Mouse (Mus musculus) cerebellum, postnatal 25 days (tissue): ENCODE data around the gene Ksr1.

Source experiments
- DNase-seq, 2 experiments: peaks; one replicate each; pipeline ENCODE4 v3.0.0; 2021; ENCODE audit warnings: mixed read lengths in 2 of 2

The Ksr1 gene

GRCm38 (mm10) chr11:79146331-79146767, at the start of gene Ksr1:
Ksr1 (minus strand) TSS chr11:79146407.
- DNase-seq, result peak; percentile 93 to 96

- DNase-seq, result peak in 1 of 2 experiments; percentile 22
These were observed 46.0 kb upstream of the Ksr1 start for GRCm38 (mm10) chr11:79192176-79192575.

DNA sequence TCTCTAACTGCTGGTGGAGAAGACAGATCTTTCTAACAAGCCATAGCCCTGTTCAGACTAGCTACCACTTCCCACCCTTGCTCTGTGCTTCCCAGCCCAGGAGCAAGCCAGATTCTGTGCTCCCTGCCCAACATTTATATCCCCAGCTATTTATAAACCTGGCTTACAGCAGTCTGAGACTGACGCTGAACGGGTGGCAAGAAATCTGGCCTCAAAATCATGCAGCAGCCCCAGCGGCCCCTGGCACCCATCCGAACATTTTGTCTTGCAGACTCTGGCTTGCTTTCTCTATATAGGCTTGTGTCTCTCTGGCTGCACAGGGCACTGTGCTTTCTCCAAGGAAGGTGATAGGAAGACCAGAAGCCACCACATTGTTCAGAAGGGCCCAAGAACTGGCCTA, 45.0 kb upstream of the Ksr1 start:
- DNase-seq, result peak in 1 of 2 experiments; percentile 22

DNA sequence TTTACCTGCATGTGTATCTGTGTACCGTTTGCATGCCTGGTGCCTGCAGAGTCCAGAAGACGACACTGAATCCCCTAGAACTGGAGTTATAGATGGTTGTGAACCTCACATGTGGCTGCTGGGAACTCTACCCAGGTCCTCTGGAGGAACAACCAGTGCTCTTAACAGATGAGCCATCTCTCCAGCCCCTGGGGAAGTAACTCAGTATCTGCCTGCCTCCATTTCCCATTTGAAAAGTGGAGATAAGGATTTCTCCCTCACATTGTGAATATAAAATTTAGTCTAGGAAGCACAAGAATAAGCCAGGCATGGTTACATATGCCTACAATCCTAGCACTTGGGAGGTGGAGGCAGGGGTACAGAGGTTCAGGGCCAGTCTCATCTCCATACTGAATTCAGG, 44.0 kb upstream of the Ksr1 start:
- DNase-seq, result no peak

DNA sequence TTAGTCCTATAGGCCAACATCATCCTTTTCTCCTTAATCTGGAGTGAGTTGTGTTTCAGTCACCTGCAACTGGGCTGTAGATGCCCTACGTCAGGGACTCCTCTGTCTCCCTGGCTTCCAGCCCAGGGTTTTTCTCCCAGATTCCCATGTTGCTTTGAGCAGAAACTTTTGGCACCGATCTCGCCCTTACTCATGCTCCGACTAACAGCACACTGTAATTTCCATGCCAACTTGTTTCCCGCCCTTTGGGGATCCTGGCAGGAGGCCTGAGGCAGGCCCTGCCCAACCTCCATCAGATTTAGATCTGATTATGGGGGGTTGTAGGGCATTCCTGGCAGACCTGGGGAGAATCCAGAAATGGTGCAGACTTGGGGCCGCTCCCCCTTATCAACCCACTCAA, 42.0 kb upstream of the Ksr1 start:
- DNase-seq, result peak; percentile 62 to 79

DNA sequence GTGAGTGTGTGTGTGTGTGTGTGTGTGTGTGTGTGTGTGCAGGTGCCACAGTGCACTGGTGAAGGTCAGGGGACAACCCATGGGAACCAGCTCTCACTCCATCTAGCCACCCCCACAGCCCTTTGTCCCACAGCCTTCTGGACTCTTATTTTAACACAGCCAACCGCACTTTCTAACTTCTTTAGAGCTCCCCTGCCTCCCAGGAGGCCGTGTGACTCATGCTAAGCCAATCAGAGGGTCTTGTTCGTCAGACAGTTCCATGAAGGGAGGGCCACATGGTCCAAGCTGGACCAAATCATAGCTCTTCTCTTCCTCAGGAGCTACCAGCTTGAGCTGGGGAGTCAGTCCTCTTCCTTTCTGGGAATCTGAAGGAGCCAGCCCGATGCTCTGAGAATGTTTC, 41.1 kb upstream of the Ksr1 start:
- DNase-seq, result no peak

GRCm38 (mm10) chr11:79185683-79186082, 39.5 kb upstream of the Ksr1 start:
- DNase-seq, result no peak

- DNase-seq, result peak; percentile 14 to 26
These were observed 38.1 kb upstream of the Ksr1 start for GRCm38 (mm10) chr11:79184126-79184888.

- DNase-seq, result no peak
These were observed 37.2 kb upstream of the Ksr1 start for GRCm38 (mm10) chr11:79183400-79183799.

GRCm38 (mm10) chr11:79182881-79183280, 36.7 kb upstream of the Ksr1 start:
- no peak for DNase-seq

DNA sequence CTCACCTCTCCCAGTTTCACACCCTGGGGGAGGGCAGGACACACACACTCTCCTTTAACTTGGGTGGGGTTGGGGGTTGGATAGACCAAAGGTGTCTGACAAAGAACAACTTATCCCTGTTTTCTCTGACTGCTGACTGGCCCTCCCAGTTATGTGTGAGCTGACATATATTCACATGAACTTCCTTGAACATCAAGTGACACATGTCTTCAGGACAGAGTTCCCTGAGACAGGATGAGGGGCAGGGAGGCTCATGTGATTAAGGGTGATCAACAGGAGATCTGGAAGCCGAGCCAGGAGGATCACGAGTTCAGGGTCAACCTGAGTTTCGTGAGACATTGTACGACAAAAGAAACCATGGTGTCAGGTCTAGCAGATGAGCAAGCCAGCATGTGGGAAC, 35.7 kb upstream of the Ksr1 start:
- DNase-seq, result no peak

DNA sequence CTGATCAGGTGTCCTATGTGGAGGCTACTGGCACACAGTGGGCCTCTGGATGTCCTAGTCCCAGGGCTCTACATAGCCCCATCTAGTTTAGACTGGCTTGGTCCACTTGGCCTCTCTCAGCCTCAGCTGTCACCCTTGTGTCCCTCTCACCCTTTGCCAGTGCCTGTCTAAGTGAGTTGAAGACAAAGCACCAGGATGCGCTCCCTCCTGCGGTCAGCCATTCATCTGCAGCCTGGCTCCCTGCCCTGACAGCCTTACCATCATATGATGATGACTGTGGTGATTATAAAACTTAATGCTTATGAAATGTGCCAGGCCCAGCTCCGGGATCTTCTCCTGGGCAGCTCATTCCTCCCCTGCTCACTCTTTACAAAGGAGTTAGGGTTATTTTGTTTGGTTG, 30.5 kb upstream of the Ksr1 start:
- DNase-seq, result no peak

DNA sequence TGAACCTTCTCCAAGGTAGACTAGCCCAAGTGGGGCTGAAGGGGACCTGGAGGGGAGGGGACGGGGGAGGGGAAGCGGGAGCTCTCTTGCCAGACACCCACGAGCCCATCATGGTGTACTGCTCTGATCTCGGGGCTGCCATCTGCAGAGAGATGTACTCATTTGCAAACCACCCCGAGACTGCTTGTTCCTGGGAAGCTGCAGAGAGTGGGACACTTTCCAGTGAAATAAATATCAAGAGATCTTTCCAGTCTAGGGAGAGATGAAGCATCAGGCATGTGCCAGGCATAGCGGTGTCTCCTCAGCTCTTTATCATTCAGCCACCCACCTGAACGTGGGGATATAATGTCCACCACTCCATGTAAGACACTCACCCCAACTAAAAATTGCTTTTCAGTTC, 25.8 kb upstream of the Ksr1 start:
- no peak for DNase-seq

- peak in 1 of 2 experiments; percentile 35 for DNase-seq
These were observed 20.5 kb upstream of the Ksr1 start for GRCm38 (mm10) chr11:79166582-79167300.

DNA sequence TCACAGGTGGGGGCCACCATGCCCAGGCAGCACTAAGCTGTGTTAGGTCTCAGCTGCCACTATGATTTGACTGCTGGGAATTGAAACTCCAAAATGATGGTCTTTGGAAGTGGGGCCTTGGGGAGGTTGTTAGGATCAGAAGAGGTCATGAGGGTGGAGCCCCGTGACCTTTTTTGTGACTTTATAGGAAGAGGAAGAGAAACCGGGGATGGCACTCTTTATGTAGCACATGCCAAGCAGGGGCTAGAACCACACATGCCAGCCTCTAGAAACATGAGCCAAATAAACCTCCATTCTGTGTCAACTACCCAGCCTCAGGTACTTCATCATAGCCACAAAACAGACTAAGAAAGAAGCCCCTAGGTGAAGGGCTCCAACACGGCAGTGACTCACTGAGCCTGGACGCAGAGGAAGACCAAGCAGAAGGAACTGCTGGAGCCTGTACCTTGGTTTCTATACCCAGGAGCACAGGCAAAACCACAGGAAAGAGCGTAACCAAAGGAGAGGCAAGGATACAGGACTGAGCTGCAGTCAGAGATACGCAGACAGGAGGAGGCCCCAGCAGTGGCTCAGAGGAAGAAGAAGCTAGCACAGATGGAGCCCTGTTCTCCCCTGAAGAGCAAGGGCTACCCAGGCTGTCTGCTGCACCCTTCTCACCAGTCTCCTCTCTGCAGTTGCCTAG, 15.0 kb upstream of the Ksr1 start:
- DNase-seq, result no peak

- DNase-seq, result no peak
These were observed 13.9 kb upstream of the Ksr1 start for GRCm38 (mm10) chr11:79160127-79160526.

- no peak for DNase-seq
These were observed 11.5 kb upstream of the Ksr1 start for GRCm38 (mm10) chr11:79157729-79158128.

GRCm38 (mm10) chr11:79155348-79155747, 9.1 kb upstream of the Ksr1 start:
- no peak for DNase-seq

DNA sequence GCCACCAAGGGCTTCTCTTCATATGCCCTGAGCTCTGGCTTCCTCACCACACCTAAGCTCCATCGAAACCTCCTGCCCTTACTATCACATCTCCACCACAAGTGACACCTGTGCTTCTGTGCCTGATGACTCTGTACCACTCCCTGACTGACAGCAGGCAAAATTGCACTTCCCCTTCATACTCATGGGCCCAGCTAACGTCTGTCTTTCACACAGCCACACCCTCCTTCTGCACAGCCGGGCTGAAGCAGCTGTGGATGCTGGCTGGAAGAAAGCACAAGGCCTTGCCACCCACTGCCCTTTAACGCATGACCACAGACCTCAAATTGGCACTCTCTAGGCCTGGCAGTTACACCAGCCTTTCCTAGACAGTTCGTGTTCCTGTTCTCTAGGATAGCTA, 6.5 kb upstream of the Ksr1 start:
- DNase-seq, result no peak

DNA sequence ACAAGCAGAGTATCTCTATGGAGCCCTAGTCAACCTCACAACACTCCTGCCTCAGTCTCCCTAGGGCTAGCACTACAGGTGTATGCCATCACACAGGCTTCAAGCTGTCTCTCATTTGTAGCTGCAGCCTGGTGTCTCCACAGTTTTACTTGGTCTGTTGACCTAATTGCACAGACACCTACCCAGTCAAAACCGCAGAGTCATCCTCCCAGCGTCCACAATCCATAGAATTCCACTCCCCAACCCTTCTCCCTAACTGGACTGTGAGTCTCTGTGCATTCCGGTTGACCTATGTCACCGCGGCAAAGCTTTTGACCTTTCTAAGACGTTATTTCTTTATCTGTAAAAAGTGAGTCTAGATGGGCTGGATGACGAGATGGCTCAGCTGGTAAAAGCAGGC, 5.7 kb upstream of the Ksr1 start:
- DNase-seq, result no peak

DNA sequence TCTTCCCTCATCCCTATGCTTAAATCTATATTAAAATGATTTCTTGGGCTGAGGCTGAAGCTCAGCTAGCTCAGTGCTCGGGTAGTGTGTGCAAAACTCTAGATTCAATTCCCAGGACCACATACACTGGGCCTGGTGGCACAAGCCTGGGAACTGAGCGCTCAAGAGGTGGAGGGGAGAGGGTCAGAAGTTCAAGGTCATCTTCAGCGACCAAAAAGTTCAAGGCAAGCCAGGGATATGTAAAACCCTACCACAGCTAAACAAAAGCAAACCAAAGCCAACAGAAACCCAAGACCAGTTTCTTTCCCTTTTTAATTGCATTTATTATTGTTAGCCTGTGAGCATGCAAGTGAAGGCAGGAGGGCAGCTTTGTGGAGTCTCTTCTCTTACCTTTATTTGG, 4.1 kb upstream of the Ksr1 start:
- DNase-seq, result no peak

- no peak for DNase-seq
These were observed 3.1 kb upstream of the Ksr1 start for GRCm38 (mm10) chr11:79149295-79149694.

- no peak for DNase-seq
These were observed 2.6 kb upstream of the Ksr1 start for GRCm38 (mm10) chr11:79148783-79149182.
